Mouse (Mus musculus): Measurements from ENCODE around the gene C130074G19Rik. TPM values are rescaled to one million over a fixed set of nuclear protein-coding genes. Genes with fewer than 3 reads are reported as not detected.

Gene C130074G19Rik
- polyA plus RNA-seq, 1 experiment from 2014 or later = 0.67 TPM

DNA sequence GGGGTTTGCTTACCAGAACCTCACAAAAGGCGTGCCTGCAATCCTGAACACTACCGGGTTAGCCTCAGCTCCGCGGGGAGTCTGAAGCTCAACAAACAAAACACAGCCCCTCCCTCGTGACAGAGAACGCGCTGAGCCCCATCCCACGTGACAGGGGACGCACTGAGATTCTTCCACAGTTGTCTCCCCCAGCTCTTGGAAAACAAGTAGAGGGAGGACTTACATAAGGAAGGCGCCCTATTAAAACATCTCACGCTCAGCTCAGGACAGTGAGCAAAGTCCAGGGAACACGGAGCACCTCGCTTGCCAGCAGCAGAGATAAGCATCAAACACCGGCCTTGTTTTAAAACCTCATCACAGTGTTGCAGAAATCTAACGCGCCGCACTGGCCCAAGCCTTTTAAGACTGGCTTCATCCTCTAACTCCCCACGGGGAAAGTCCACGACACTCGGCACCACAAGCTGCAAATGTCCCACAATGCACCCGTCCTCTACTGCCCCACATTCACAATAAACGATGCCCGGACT lies 55.8 kb downstream of the C130074G19Rik start:
- Histone ChIP-seq H3K27ac (replicated peaks; ENCODE audit: low read depth, low read length) (no peak overlapping the region), H3K9ac (replicated peaks; ENCODE audit: low read length) (no peak overlapping the region), H3K4me1 (ENCODE audit: control insufficient read depth, insufficient read depth, low read length) (no peaks in the 10 kb centered on the region), H3K4me3 (ENCODE audit: low read depth, low read length) (no peak overlapping the region), H3K36me3 (replicated peaks; ENCODE audit: control insufficient read depth, insufficient read depth, low read depth, low read length) (no peaks in the 10 kb centered on the region), H3K27me3 (ENCODE audit: control insufficient read depth, insufficient read depth, low read length) (no peaks in the 10 kb centered on the region), H3K9me3 (replicated peaks; ENCODE audit: control insufficient read depth, low read length) (no peaks in the 10 kb centered on the region), H3K4me2 (ENCODE audit: low read depth, low read length) (peak overlapping the region; percentile 2; the same call in 1 of the 2 replicates)
- ATAC-seq (replicated peaks; ENCODE audit: insufficient number of reproducible peaks, low FRiP score, low TSS enrichment, low read depth) (no peak), DNase-seq (ENCODE audit: low spot score) (no peak)
- 34% methylated on average over 23 of the region's 23 CpGs for WGBS

GRCm38 (mm10) chr1:184825093-184825492 lies 57.9 kb downstream of the C130074G19Rik start:
- Histone ChIP-seq H3K36me3 (replicated peaks; ENCODE audit: control insufficient read depth, insufficient read depth, low read depth, low read length) (no peaks in the 10 kb centered on the region), H3K9ac (replicated peaks; ENCODE audit: low read length) (no peak overlapping the region), H3K4me2 (ENCODE audit: low read depth, low read length) (no peak overlapping the region), H3K9me3 (replicated peaks; ENCODE audit: control insufficient read depth, low read length) (no peaks in the 10 kb centered on the region), H3K27me3 (ENCODE audit: control insufficient read depth, insufficient read depth, low read length) (no peaks in the 10 kb centered on the region), H3K4me1 (ENCODE audit: control insufficient read depth, insufficient read depth, low read length) (no peaks in the 10 kb centered on the region), H3K27ac (replicated peaks; ENCODE audit: low read depth, low read length) (no peak overlapping the region), H3K4me3 (ENCODE audit: low read depth, low read length) (no peak overlapping the region)
- peak; percentile 84 for DNase-seq (ENCODE audit: low spot score)
- no peak for ATAC-seq (replicated peaks; ENCODE audit: insufficient number of reproducible peaks, low FRiP score, low TSS enrichment, low read depth)
- WGBS = 22% methylated on average over 11 of the region's 11 CpGs

DNA sequence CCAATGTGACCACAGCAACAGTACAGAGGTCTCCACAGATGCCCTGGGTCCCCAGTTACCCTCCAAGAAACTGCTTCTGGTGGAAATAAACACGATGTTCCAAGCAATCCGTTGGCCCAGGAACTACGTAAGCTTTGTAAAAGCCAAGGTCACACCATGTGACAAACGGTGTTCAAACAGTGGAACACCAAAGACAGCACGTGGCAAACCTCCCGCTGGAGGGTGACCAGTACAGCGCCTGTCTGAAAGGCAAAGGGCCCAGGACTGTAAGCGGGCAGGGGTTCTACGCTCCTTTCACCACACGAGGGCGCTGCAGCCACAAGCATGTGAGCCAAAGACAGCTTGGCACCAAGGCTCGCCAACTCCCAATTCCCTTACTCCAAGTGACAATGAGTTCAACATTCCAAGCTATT lies 58.6 kb downstream of the C130074G19Rik start:
- H3K27me3 ChIP-seq (ENCODE audit: control insufficient read depth, insufficient read depth, low read length) = no peaks in the 10 kb centered on the region
- no peaks in the 10 kb centered on the region for H3K36me3 ChIP-seq (replicated peaks; ENCODE audit: control insufficient read depth, insufficient read depth, low read depth, low read length)
- H3K27ac ChIP-seq (replicated peaks; ENCODE audit: low read depth, low read length) = no peak overlapping the region
- ATAC-seq (replicated peaks; ENCODE audit: insufficient number of reproducible peaks, low FRiP score, low TSS enrichment, low read depth) (peak; percentile 44; the same call in 1 of the 2 replicates), DNase-seq (ENCODE audit: low spot score) (peak; percentile 94)
- no peak overlapping the region for H3K9ac ChIP-seq (replicated peaks; ENCODE audit: low read length)
- no peaks in the 10 kb centered on the region for H3K9me3 ChIP-seq (replicated peaks; ENCODE audit: control insufficient read depth, low read length)
- WGBS = 2% methylated on average over 12 of the region's 12 CpGs
- no peaks in the 10 kb centered on the region for H3K4me1 ChIP-seq (ENCODE audit: control insufficient read depth, insufficient read depth, low read length)
- no peak overlapping the region for H3K4me3 ChIP-seq (ENCODE audit: low read depth, low read length)
- H3K4me2 ChIP-seq (ENCODE audit: low read depth, low read length) = no peak overlapping the region

- 12% methylated on average over 11 of the region's 11 CpGs for WGBS
- Histone ChIP-seq H3K4me3 (ENCODE audit: low read depth, low read length) (no peak overlapping the region), H3K4me2 (ENCODE audit: low read depth, low read length) (peak overlapping the region; percentile 30; the same call in 1 of the 2 replicates), H3K4me1 (ENCODE audit: control insufficient read depth, insufficient read depth, low read length) (no peaks in the 10 kb centered on the region), H3K9me3 (replicated peaks; ENCODE audit: control insufficient read depth, low read length) (no peaks in the 10 kb centered on the region), H3K9ac (replicated peaks; ENCODE audit: low read length) (peak overlapping the region; percentile 13; the same call in 1 of the 2 replicates), H3K36me3 (replicated peaks; ENCODE audit: control insufficient read depth, insufficient read depth, low read depth, low read length) (no peaks in the 10 kb centered on the region), H3K27ac (replicated peaks; ENCODE audit: low read depth, low read length) (no peak overlapping the region), H3K27me3 (ENCODE audit: control insufficient read depth, insufficient read depth, low read length) (no peaks in the 10 kb centered on the region)
- DNase-seq (ENCODE audit: low spot score) (peak; percentile 72), ATAC-seq (replicated peaks; ENCODE audit: insufficient number of reproducible peaks, low FRiP score, low TSS enrichment, low read depth) (peak; percentile 82; the same call in 1 of the 2 replicates)
Observed at GRCm38 (mm10) chr1:184822678-184823077, 60.3 kb downstream of the C130074G19Rik start.

MicroRNA genes within 50 kb of the gene (microRNA counts, 519-probe panel; counts per million panel counts)
- microRNA mmu-miR-1981 = 4,108 counts per million, percentile 64 among the panel's probes with 10 or more counts

Small RNAs within 50 kb of the gene (microRNA-seq; reads per million reads assigned to microRNA genes)
- gene Mir1981 (ENCODE audit: borderline number of aligned reads) = 126 reads per million, percentile 45 among the genes with 10 or more reads in this experiment

Other genes starting within 250 kb of the C130074G19Rik start
- gene Hlx, start 150.6 kb downstream of the C130074G19Rik start, polyA plus RNA-seq (2014; fragmentation: Nextera tagmentation; extraction: Ambion mirVana) = 4.6 and 5.3 TPM in 2 replicates
- not detected in 2 replicates for gene Marc1, start 71.9 kb downstream of the C130074G19Rik start, polyA plus RNA-seq (2014; fragmentation: Nextera tagmentation; extraction: Ambion mirVana)
- gene Marc2, start 36.8 kb downstream of the C130074G19Rik start, polyA plus RNA-seq (2014; fragmentation: Nextera tagmentation; extraction: Ambion mirVana) = 118 and 125 TPM in 2 replicates
- gene Mark1, start 116.4 kb upstream of the C130074G19Rik start, polyA plus RNA-seq (2014; fragmentation: Nextera tagmentation; extraction: Ambion mirVana) = 3.9 and 4.4 TPM in 2 replicates

Data from embryonic facial prominence, embryonic 11.5 days (tissue).